Mouse (Mus musculus): ENCODE measurements at regions not wholly inside any gene's neighbourhood (a gene's known extent, or its start where the extent isn't known, plus 50 kb on each side); places are given as distances from the start of the nearest gene placed in this dataset.
"Not testable (repeated sequence)": the region's sequence is repeated elsewhere in the genome, so short reads cannot be mapped to it uniquely, and the experiment has no call there.

DNA sequence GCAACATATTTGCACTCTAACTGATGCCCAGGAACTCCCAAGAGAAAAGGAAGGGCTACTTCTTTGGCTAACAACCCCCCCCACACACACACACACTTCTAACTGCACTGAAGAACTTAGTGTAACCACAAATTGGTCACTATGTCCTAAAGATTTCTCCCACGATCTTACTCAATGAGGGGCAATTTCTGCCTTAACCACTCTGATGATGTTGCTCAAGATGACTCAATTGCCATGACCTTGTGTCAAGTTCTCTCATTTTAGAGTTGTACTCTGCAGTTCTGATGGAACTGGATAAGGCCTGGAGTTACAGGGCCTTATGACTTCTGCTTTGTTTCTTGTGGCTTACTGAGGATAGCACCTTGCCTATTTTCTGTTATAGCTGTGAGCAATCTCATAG lies 81.7 kb downstream of the Sem1 start:
- no peaks in the 10 kb centered on the region for H3K4me1 ChIP-seq (replicated peaks; ENCODE audit: control insufficient read depth, insufficient read depth, low read length)
- no peak overlapping the region for H3K9ac ChIP-seq
- H3K27me3 ChIP-seq (ENCODE audit: control insufficient read depth, insufficient read depth, low read length) = no peaks in the 10 kb centered on the region
- no peak overlapping the region for H3K4me2 ChIP-seq (replicated peaks)
- ATAC-seq (ENCODE audit: low FRiP score) = no peak
- no peak overlapping the region for H3K4me3 ChIP-seq (replicated peaks; ENCODE audit: low read length)
- H3K36me3 ChIP-seq (replicated peaks; ENCODE audit: control insufficient read depth, insufficient read depth) = no peaks in the 10 kb centered on the region
- WGBS = 93% methylated on average over 1 of the region's 1 CpGs
- no peak overlapping the region for H3K27ac ChIP-seq
- H3K9me3 ChIP-seq (ENCODE audit: control insufficient read depth, low read length) = no peaks in the 10 kb centered on the region
- no peak for DNase-seq (ENCODE audit: low spot score)

DNA sequence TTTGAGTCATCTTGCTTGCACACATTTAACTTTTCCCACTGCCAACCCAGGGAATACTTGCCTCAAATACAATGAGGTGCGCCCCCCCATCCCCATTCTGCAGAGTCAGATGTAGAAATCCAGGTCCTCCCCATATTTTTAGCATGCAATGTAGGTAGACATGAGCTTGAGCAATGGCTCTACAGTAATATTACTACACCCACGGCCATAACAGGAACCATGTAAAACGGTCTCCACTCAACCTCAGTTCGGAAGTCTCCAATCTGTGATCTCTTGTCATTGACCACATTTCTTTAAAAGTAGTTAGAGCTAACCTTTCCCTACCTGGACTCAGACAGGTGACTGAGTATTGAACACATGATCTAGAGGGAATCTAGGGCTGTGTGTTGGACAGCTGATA lies 82.1 kb downstream of the Sem1 start:
- Histone ChIP-seq H3K4me1 (replicated peaks; ENCODE audit: control insufficient read depth, insufficient read depth, low read length) (no peaks in the 10 kb centered on the region), H3K36me3 (replicated peaks; ENCODE audit: control insufficient read depth, insufficient read depth) (no peaks in the 10 kb centered on the region), H3K9ac (no peak overlapping the region), H3K27me3 (ENCODE audit: control insufficient read depth, insufficient read depth, low read length) (no peaks in the 10 kb centered on the region), H3K4me2 (replicated peaks) (no peak overlapping the region), H3K9me3 (ENCODE audit: control insufficient read depth, low read length) (no peaks in the 10 kb centered on the region), H3K4me3 (replicated peaks; ENCODE audit: low read length) (no peak overlapping the region), H3K27ac (no peak overlapping the region)
- ATAC-seq (ENCODE audit: low FRiP score) = no peak
- 94% methylated on average over 4 of the region's 4 CpGs for WGBS
- no peak for DNase-seq (ENCODE audit: low spot score)

DNA sequence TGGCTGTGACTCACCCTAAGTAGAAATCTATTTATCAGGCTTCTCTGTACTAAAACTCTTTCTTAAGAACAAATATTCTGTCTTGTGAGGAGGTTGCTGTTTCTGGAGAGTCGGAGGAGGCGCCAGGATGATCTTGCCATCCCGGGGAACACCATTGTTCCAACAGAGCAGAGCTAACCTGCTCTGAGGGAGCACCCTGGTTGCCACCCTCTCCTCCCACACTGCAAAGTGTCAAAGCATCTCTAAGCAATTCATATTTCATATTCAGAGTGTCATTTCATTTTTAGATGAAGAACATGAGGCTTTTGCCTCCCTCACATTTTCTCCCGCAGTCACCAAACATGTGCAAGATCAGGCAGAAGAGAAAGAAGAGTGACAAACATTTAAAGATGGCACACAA lies 90.3 kb downstream of the Sem1 start:
- H3K9ac ChIP-seq = no peak overlapping the region
- no peaks in the 10 kb centered on the region for H3K27me3 ChIP-seq (ENCODE audit: control insufficient read depth, insufficient read depth, low read length)
- H3K36me3 ChIP-seq (replicated peaks; ENCODE audit: control insufficient read depth, insufficient read depth) = no peaks in the 10 kb centered on the region
- no peaks in the 10 kb centered on the region for H3K4me1 ChIP-seq (replicated peaks; ENCODE audit: control insufficient read depth, insufficient read depth, low read length)
- no peak for DNase-seq (ENCODE audit: low spot score)
- ATAC-seq (ENCODE audit: low FRiP score) = no peak
- no peak overlapping the region for H3K4me2 ChIP-seq (replicated peaks)
- no peaks in the 10 kb centered on the region for H3K9me3 ChIP-seq (ENCODE audit: control insufficient read depth, low read length)
- no peak overlapping the region for H3K27ac ChIP-seq
- no peak overlapping the region for H3K4me3 ChIP-seq (replicated peaks; ENCODE audit: low read length)
- WGBS = 92% methylated on average over 4 of the region's 4 CpGs

DNA sequence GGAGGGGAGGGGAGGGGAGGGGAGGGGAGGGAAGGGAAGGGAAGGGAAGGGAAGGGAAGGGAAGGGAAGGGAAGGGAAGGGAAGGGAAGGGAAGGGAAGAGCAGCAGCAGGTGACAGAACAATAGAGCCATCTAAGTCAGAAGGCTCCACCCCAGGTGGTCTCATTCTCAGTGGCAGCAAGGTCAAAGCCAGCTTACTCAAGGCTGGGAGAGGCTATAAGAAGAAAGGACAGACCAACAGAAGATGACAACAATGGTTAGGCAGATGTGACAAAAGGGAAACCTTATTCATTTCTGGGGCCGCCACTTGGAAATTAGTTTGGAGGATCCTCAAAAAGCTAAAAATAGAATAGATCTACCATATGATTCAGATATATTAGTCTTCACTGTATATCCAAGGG lies 96.9 kb downstream of the Sem1 start:
- not testable (repeated sequence) for H3K4me3 ChIP-seq (replicated peaks; ENCODE audit: low read length); H3K9me3 ChIP-seq (ENCODE audit: control insufficient read depth, low read length); H3K27ac ChIP-seq; H3K9ac ChIP-seq; DNase-seq (ENCODE audit: low spot score); H3K4me1 ChIP-seq (replicated peaks; ENCODE audit: control insufficient read depth, insufficient read depth, low read length); H3K27me3 ChIP-seq (ENCODE audit: control insufficient read depth, insufficient read depth, low read length); H3K4me2 ChIP-seq (replicated peaks); H3K36me3 ChIP-seq (replicated peaks; ENCODE audit: control insufficient read depth, insufficient read depth); ATAC-seq (ENCODE audit: low FRiP score)
- WGBS = 72% methylated on average over 1 of the region's 1 CpGs

DNA sequence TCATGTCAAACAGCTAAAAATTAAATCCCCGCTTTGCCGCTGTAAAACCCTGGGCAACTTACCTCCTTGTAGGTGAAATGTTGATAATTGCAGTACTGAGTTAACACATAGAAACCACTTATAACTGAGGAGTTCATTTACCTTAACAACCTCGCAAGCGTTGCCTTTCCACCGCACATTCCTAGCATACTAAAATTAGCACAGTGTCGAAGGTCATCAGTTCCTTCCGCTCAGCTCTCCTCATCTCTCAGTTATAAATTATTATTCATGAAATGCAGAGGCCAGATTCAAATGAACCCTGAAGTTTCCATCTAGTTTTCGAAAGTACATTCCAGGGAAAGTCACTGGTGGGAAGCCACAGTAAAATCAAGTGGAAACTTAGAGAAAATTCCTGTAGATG lies 108.1 kb downstream of the Sem1 start:
- no peak for DNase-seq (ENCODE audit: low spot score)
- Histone ChIP-seq H3K27ac (no peak overlapping the region), H3K4me1 (replicated peaks; ENCODE audit: control insufficient read depth, insufficient read depth, low read length) (no peaks in the 10 kb centered on the region), H3K27me3 (ENCODE audit: control insufficient read depth, insufficient read depth, low read length) (no peaks in the 10 kb centered on the region), H3K9ac (no peak overlapping the region), H3K9me3 (ENCODE audit: control insufficient read depth, low read length) (no peaks in the 10 kb centered on the region), H3K4me2 (replicated peaks) (no peak overlapping the region), H3K36me3 (replicated peaks; ENCODE audit: control insufficient read depth, insufficient read depth) (no peaks in the 10 kb centered on the region), H3K4me3 (replicated peaks; ENCODE audit: low read length) (no peak overlapping the region)
- no peak for ATAC-seq (ENCODE audit: low FRiP score)
- WGBS = 71% methylated on average over 8 of the region's 8 CpGs

DNA sequence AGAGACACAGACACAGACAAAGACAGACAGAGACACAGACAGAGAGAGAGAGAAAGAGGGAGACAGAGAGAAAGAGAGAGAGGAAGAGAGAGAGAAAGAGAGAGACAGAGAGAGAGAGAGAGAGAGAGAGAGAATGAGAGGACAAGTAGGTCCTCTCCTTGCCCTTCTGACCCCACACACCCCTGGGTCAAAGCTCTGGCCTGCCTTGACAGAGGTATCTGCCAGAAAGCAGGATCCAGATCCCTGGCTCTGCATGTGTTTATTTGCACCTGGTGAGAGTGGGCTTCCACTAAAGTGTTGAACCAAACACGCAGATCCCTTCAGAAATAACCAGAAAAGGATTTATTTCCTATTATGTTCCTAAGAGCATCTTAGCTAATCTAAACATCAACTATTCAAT lies 110.9 kb downstream of the Sem1 start:
- Histone ChIP-seq H3K27ac (no peak overlapping the region), H3K27me3 (ENCODE audit: control insufficient read depth, insufficient read depth, low read length) (no peaks in the 10 kb centered on the region), H3K4me3 (replicated peaks; ENCODE audit: low read length) (no peak overlapping the region), H3K36me3 (replicated peaks; ENCODE audit: control insufficient read depth, insufficient read depth) (no peaks in the 10 kb centered on the region), H3K9ac (no peak overlapping the region), H3K4me2 (replicated peaks) (no peak overlapping the region), H3K4me1 (replicated peaks; ENCODE audit: control insufficient read depth, insufficient read depth, low read length) (peaks cover 6% of the 10 kb centered on the region; the same call in 1 of the 2 replicates), H3K9me3 (ENCODE audit: control insufficient read depth, low read length) (no peaks in the 10 kb centered on the region)
- ATAC-seq (ENCODE audit: low FRiP score) = no peak
- DNase-seq (ENCODE audit: low spot score) = no peak
- 72% methylated on average over 1 of the region's 1 CpGs for WGBS

DNA sequence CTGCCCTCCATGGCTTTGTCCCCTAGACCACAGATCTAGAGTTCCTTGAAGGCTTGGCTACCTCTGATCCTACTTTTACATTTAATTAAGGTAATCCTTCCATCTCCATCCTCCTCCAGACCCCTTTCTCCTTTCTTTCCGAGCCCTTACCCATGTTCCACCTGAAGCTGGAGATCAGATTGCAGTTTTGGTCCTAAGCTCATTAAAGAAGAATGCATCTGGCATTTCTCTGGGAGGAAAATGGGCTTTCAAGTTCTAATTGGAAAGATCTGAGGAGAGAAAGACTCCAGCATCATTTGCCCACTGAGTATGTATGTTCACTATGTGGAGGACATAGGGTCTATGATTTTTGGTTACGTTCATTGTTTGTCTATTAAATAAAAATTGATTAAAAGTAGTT lies 112.2 kb downstream of the Sem1 start:
- Histone ChIP-seq H3K27ac (no peak overlapping the region), H3K4me1 (replicated peaks; ENCODE audit: control insufficient read depth, insufficient read depth, low read length) (peaks cover 6% of the 10 kb centered on the region; the same call in 1 of the 2 replicates), H3K36me3 (replicated peaks; ENCODE audit: control insufficient read depth, insufficient read depth) (no peaks in the 10 kb centered on the region), H3K4me2 (replicated peaks) (no peak overlapping the region), H3K9me3 (ENCODE audit: control insufficient read depth, low read length) (no peaks in the 10 kb centered on the region), H3K4me3 (replicated peaks; ENCODE audit: low read length) (no peak overlapping the region), H3K27me3 (ENCODE audit: control insufficient read depth, insufficient read depth, low read length) (no peaks in the 10 kb centered on the region), H3K9ac (no peak overlapping the region)
- DNase-seq (ENCODE audit: low spot score) = no peak
- ATAC-seq (ENCODE audit: low FRiP score) = no peak
- WGBS = 78% methylated on average over 2 of the region's 2 CpGs

DNA sequence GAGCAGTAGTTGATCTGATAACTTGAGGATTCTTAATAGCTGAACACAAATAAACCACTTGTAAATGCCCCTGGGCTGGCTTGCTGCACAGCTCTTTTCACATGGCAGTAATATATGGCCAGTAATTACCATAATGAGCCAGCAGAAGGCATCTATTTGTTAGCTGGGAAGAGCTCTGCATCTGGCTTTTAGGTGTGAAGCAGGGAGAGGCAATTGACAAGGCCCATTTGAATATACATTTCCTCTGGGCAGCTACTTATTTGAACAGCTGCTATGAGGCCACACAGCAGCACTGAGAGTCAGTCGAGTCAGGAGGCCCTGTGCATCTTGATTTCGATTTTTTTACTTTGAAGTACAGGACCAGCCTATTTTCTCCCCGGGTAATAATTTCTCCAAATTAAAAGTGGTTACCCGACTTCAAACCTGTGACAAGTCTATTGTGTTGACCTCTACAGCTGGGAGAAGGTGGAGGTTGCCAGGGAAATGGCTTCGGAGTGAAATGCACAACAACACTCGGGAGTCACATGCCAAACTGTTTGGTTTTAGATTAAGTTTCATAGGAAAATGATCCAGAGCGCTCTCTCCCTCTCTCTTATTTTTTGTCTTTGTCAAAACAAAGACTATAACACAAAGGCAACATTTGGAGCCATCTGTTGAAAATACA lies 114.5 kb downstream of the Sem1 start:
- WGBS = 20% methylated on average over 7 of the region's 7 CpGs
- ATAC-seq (ENCODE audit: low FRiP score) = peak; percentile 71; the same call in 1 of the 2 replicates
- Histone ChIP-seq H3K4me1 (replicated peaks; ENCODE audit: control insufficient read depth, insufficient read depth, low read length) (peaks cover 15% of the 10 kb centered on the region; the same call in 1 of the 2 replicates), H3K36me3 (replicated peaks; ENCODE audit: control insufficient read depth, insufficient read depth) (no peaks in the 10 kb centered on the region), H3K27me3 (ENCODE audit: control insufficient read depth, insufficient read depth, low read length) (no peaks in the 10 kb centered on the region), H3K27ac (no peak overlapping the region), H3K9ac (no peak overlapping the region), H3K4me3 (replicated peaks; ENCODE audit: low read length) (no peak overlapping the region), H3K9me3 (ENCODE audit: control insufficient read depth, low read length) (no peaks in the 10 kb centered on the region), H3K4me2 (replicated peaks) (no peak overlapping the region)
- peak; percentile 50 for DNase-seq (ENCODE audit: low spot score)

DNA sequence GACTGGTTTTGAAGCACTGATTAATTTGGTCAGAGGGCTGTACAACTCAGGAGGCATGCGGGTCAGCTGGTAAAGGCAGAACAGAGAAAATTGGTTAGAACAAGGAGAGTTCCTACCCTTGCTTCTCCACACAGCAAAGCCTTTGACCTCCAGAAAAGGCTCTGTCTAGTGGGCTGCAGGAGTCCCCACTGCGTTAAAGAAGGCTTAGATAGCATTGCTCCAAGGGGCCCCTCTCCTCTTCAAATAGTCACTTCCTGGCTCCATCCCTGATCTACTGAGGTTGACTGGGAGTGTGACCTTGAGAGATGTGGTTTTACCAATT lies 118.6 kb downstream of the Sem1 start:
- ATAC-seq (ENCODE audit: low FRiP score) = peak; percentile 63
- H3K27ac ChIP-seq = 0 out of 2 replicates have a peak overlapping the region, but pooled peaks have one; percentile 1
- no peak for DNase-seq (ENCODE audit: low spot score)
- no peaks in the 10 kb centered on the region for H3K9me3 ChIP-seq (ENCODE audit: control insufficient read depth, low read length)
- peak overlapping the region; percentile 32 for H3K4me2 ChIP-seq (replicated peaks)
- peak overlapping the region; percentile 24; the same call in 1 of the 2 replicates for H3K9ac ChIP-seq
- H3K36me3 ChIP-seq (replicated peaks; ENCODE audit: control insufficient read depth, insufficient read depth) = no peaks in the 10 kb centered on the region
- peaks cover 15% of the 10 kb centered on the region; the same call in 1 of the 2 replicates for H3K4me1 ChIP-seq (replicated peaks; ENCODE audit: control insufficient read depth, insufficient read depth, low read length)
- H3K4me3 ChIP-seq (replicated peaks; ENCODE audit: low read length) = no peak overlapping the region
- H3K27me3 ChIP-seq (ENCODE audit: control insufficient read depth, insufficient read depth, low read length) = no peaks in the 10 kb centered on the region
- 4% methylated on average over 2 of the region's 2 CpGs for WGBS
